In genomic region chr2:168590556-168590955, GRCm38 (mm10) we compare ENCODE assay signal across 8 mouse cellular contexts. TPM values are rescaled to one million over a fixed set of nuclear protein-coding genes. Genes with fewer than 3 reads are reported as not detected.
A peak's percentile ranks its signal among the peaks of the same experiment; 100 is the strongest.
DNase-seq lines count a peak whose midpoint lies in the region; ATAC-seq and TF ChIP-seq lines count a peak whose summit lies in the region.

No protein-coding gene starts in this region.

- WGBS in heart, embryonic 10.5 days = 30% methylated on average over 10 of the region's 10 CpGs
- 39% methylated on average over 10 of the region's 10 CpGs for WGBS in embryonic facial prominence, embryonic 11.5 days
- WGBS in limb, embryonic 10.5 days = 32% methylated on average over 10 of the region's 10 CpGs

- H3K9me3 ChIP-seq in heart, embryonic 10.5 days = no peaks in the 10 kb centered on the region
- no peaks in the 10 kb centered on the region for H3K9me3 ChIP-seq in embryonic facial prominence, embryonic 11.5 days (replicated peaks; ENCODE audit: control insufficient read depth, low read length)
- no peaks in the 10 kb centered on the region for H3K9me3 ChIP-seq in limb, embryonic 10.5 days (replicated peaks)

- intact Hi-C loops in heart, postnatal 14 days (cut with DNase I) = loop anchor here (5.0 kb wide), 1 partner anchor 37 kb away; no protein-coding TSS in a partner anchor
- intact Hi-C loops in left cerebral cortex, adult 2 months (cut with DNase I) = no loop called here

- H3K9ac ChIP-seq in embryonic facial prominence, embryonic 11.5 days (replicated peaks; ENCODE audit: low read length) = peak overlapping the region; percentile 32

- H3K4me1 ChIP-seq in heart, embryonic 10.5 days = peaks cover 52% of the 10 kb centered on the region
- H3K4me1 ChIP-seq in embryonic facial prominence, embryonic 11.5 days (ENCODE audit: control insufficient read depth, insufficient read depth, low read length) = peaks cover 6% of the 10 kb centered on the region; the same call in 1 of the 2 replicates
- peaks cover 34% of the 10 kb centered on the region for H3K4me1 ChIP-seq in limb, embryonic 10.5 days

- H3K36me3 ChIP-seq in heart, embryonic 10.5 days = no peaks in the 10 kb centered on the region
- no peaks in the 10 kb centered on the region for H3K36me3 ChIP-seq in embryonic facial prominence, embryonic 11.5 days (replicated peaks; ENCODE audit: control insufficient read depth, insufficient read depth, low read depth, low read length)
- H3K36me3 ChIP-seq in limb, embryonic 10.5 days = no peaks in the 10 kb centered on the region

- no peak for ATAC-seq in embryonic facial prominence, embryonic 11.5 days (replicated peaks; ENCODE audit: insufficient number of reproducible peaks, low FRiP score, low TSS enrichment, low read depth)

- H3K4me2 ChIP-seq in embryonic facial prominence, embryonic 11.5 days (ENCODE audit: low read depth, low read length) = peak overlapping the region; percentile 68

- TF ChIP-seq CTCF in left cerebral cortex, adult 2 months (IDR thresholded peaks at IDR 0.05) = no peak

- peak overlapping the region; percentile 73 for H3K4me3 ChIP-seq in heart, embryonic 10.5 days
- H3K4me3 ChIP-seq in embryonic facial prominence, embryonic 11.5 days (ENCODE audit: low read depth, low read length) = peak overlapping the region; percentile 40
- peak overlapping the region; percentile 57 for H3K4me3 ChIP-seq in limb, embryonic 10.5 days
- no peak overlapping the region; the same call in 1 of the 2 replicates for H3K4me3 ChIP-seq in left cerebral cortex, adult 2 months

- peak overlapping the region; percentile 79; the same call in 1 of the 2 replicates for H3K27ac ChIP-seq in heart, embryonic 10.5 days
- no peak overlapping the region for H3K27ac ChIP-seq in embryonic facial prominence, embryonic 11.5 days (replicated peaks; ENCODE audit: low read depth, low read length)
- no peak overlapping the region for H3K27ac ChIP-seq in limb, embryonic 10.5 days
- H3K27ac ChIP-seq in left cerebral cortex, adult 2 months = no peak overlapping the region

- DNase-seq in heart, embryonic 10.5 days (ENCODE audit: low spot score) = no peak
- no peak for DNase-seq in heart, postnatal 14 days
- no peak for DNase-seq in embryonic facial prominence, embryonic 11.5 days (ENCODE audit: low spot score)
- no peak for DNase-seq in limb, embryonic 10.5 days (ENCODE audit: low spot score)
- DNase-seq in naive thymus-derived CD4-positive, alpha-beta T cell, adult 2 months (ENCODE audit: low read depth) = peak; percentile 75
- no peak for DNase-seq in urinary bladder, postnatal 10 days (ENCODE audit: low spot score)
- DNase-seq in cerebellum, adult 9-10 months = no peak
- no peak for DNase-seq in left cerebral cortex, adult 2 months (ENCODE audit: extremely low spot score in 1 of 2, low spot score in 2 of 2)

- H3K27me3 ChIP-seq in heart, embryonic 10.5 days (ENCODE audit: insufficient read depth, poor library complexity, severe bottlenecking) = peaks cover 65% of the 10 kb centered on the region
- H3K27me3 ChIP-seq in embryonic facial prominence, embryonic 11.5 days (ENCODE audit: control insufficient read depth, insufficient read depth, low read length) = peaks cover 22% of the 10 kb centered on the region
- H3K27me3 ChIP-seq in limb, embryonic 10.5 days (ENCODE audit: low read depth, poor library complexity, severe bottlenecking) = peaks cover 68% of the 10 kb centered on the region

RNA-seq across cellular contexts. Expression of gene Nfatc2, which starts 10.9 kb away (rescaled TPM):
- 2.0 and 4.6 TPM in 2 replicates for polyA plus RNA-seq in heart, embryonic 10.5 days (2016; fragmentation: Nextera tagmentation; extraction: Ambion mirVana)
- 10 to 100 TPM; 15.9 to 17.8 TPM for total RNA-seq in heart, postnatal 14 days (2021)
- 0.87 and 1.1 TPM in 2 replicates for polyA plus RNA-seq in embryonic facial prominence, embryonic 11.5 days (2014; fragmentation: Nextera tagmentation; extraction: Ambion mirVana)
- polyA plus RNA-seq in limb, embryonic 10.5 days (2016; fragmentation: Nextera tagmentation; extraction: Ambion mirVana) = 1.0 and 3.2 TPM in 2 replicates
- 10 to 100 TPM; 11.2 to 12.1 TPM for total RNA-seq in left cerebral cortex, adult 2 months (2021)
